Comparison of ENCODE assay signal across 8 mouse cellular contexts in the genomic region with DNA sequence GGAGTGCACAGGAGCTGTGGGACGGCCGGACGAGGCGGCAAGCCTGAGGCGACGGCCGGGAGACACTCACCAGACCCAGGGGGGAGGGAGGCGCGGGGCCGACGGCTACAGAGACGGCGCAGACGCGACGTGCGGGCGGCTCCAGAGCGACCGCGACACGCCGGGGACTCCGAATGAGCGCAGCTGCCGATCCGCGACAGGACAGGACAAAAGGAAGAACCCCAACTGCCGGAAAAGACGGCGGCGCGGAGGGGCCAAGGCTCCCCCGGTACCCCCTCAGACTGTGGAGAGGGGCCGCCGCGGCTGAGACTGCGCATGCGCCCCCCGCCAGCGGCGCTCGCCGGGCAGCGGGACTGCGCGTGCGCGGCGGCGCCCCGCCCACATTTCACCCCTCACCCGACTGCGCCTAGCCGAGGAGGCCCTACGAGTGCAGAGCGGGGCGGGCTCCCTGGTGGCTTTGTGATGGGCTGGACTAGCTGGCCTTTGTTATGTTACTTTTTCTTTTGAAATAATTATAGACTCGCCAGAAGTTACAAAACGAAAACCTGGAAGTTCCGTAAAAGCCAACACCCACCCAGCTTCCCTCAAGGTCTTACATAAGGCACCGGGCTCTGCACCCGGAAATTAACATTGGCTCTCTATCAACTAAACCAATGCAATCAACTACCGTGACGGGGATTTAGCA. TPM values are rescaled to one million over a fixed set of nuclear protein-coding genes. Genes with fewer than 3 reads are reported as not detected.
DNase-seq lines count a peak whose midpoint lies in the region; ATAC-seq lines count a peak whose summit lies in the region.

A gene (minus strand): TSS at position 355 of the 685 bp plus-strand sequence.

- H3K4me1 ChIP-seq in brown adipose tissue, adult 24 weeks (ENCODE audit: control insufficient read depth, insufficient read depth, insufficient read length, low read length): peaks cover 19% of the 10 kb centered on the region
- H3K4me1 ChIP-seq in heart, embryonic 13.5 days: peaks cover 28% of the 10 kb centered on the region
- H3K4me1 ChIP-seq in liver, embryonic 13.5 days (replicated peaks): peaks cover 44% of the 10 kb centered on the region
- peaks cover 15% of the 10 kb centered on the region for H3K4me1 ChIP-seq in stomach, embryonic 16.5 days (ENCODE audit: control insufficient read depth, insufficient read depth, low read length)

- no peaks in the 10 kb centered on the region for H3K9me3 ChIP-seq in heart, embryonic 13.5 days
- no peaks in the 10 kb centered on the region for H3K9me3 ChIP-seq in liver, embryonic 13.5 days (replicated peaks)
- H3K9me3 ChIP-seq in stomach, embryonic 16.5 days (replicated peaks; ENCODE audit: control insufficient read depth, low read length): no peaks in the 10 kb centered on the region

- peak within 1 kb of the TSS; percentile 89 for H3K4me2 ChIP-seq in heart, embryonic 13.5 days
- peak within 1 kb of the TSS; percentile 98 for H3K4me2 ChIP-seq in liver, embryonic 13.5 days
- peak within 1 kb of the TSS; percentile 59 for H3K4me2 ChIP-seq in stomach, embryonic 16.5 days (ENCODE audit: low read depth, low read length)

- 0 out of 2 replicates have a peak, but pooled peaks cover 10% of the 10 kb centered on the region for H3K36me3 ChIP-seq in heart, embryonic 13.5 days
- H3K36me3 ChIP-seq in liver, embryonic 13.5 days: no peaks in the 10 kb centered on the region
- H3K36me3 ChIP-seq in stomach, embryonic 16.5 days (ENCODE audit: control insufficient read depth, insufficient read depth, low read length): no peaks in the 10 kb centered on the region

- peak within 1 kb of the TSS; percentile 92 for H3K27ac ChIP-seq in brown adipose tissue, adult 24 weeks (replicated peaks; ENCODE audit: low read depth, low read length)
- peak within 1 kb of the TSS; percentile 87 for H3K27ac ChIP-seq in heart, embryonic 13.5 days (replicated peaks)
- H3K27ac ChIP-seq in liver, embryonic 13.5 days: peak within 1 kb of the TSS; percentile 92
- H3K27ac ChIP-seq in stomach, embryonic 16.5 days (ENCODE audit: low read length): peak within 1 kb of the TSS; percentile 96

- H3K4me3 ChIP-seq in brown adipose tissue, adult 24 weeks (ENCODE audit: insufficient read depth, low read depth, low read length): peak within 1 kb of the TSS; percentile 77
- H3K4me3 ChIP-seq in heart, embryonic 13.5 days: peak within 1 kb of the TSS; percentile 79
- H3K4me3 ChIP-seq in liver, embryonic 13.5 days (replicated peaks): peak within 1 kb of the TSS; percentile 97
- H3K4me3 ChIP-seq in stomach, embryonic 16.5 days (replicated peaks; ENCODE audit: low read length): peak within 1 kb of the TSS; percentile 94

- no peaks in the 10 kb centered on the region for H3K27me3 ChIP-seq in heart, embryonic 13.5 days (replicated peaks)
- H3K27me3 ChIP-seq in liver, embryonic 13.5 days: no peaks in the 10 kb centered on the region
- H3K27me3 ChIP-seq in stomach, embryonic 16.5 days (ENCODE audit: control insufficient read depth, insufficient read depth, low read length): no peaks in the 10 kb centered on the region

- under 1% methylated on average over 65 of the region's 65 CpGs for WGBS in heart, embryonic 13.5 days
- WGBS in liver, embryonic 13.5 days (ENCODE audit: insufficient replicate concordance): under 1% methylated on average over 65 of the region's 65 CpGs
- WGBS in stomach, embryonic 16.5 days: under 1% methylated on average over 64 of the region's 65 CpGs

- ATAC-seq in heart, embryonic 13.5 days (ENCODE audit: extremely low read depth, insufficient number of reproducible peaks, low FRiP score, low TSS enrichment): peak; percentile 89
- ATAC-seq in liver, embryonic 13.5 days (ENCODE audit: low read depth): peak; percentile 93
- ATAC-seq in stomach, embryonic 16.5 days (ENCODE audit: insufficient read depth, low FRiP score): peak; percentile 95

- peak within 1 kb of the TSS; percentile 96 for H3K9ac ChIP-seq in heart, embryonic 13.5 days
- peak within 1 kb of the TSS; percentile 96 for H3K9ac ChIP-seq in liver, embryonic 13.5 days
- H3K9ac ChIP-seq in stomach, embryonic 16.5 days (ENCODE audit: low read length): peak within 1 kb of the TSS; percentile 94

- DNase-seq in CD4-positive, CD25-positive, alpha-beta regulatory T cell, adult 2 months (ENCODE audit: low read depth, low spot score): peak; percentile 95
- DNase-seq in fat pad, adult 2 months (ENCODE audit: extremely low read depth, low read depth, low spot score): peak; percentile 69
- DNase-seq in kidney, postnatal 14 days: peak; percentile 96
- peak; percentile 90 for DNase-seq in liver, embryonic 13.5 days
- peak; percentile 93 for DNase-seq in neural tube, embryonic 10.5 days (ENCODE audit: extremely low spot score, low spot score)

RNA-seq across cellular contexts. Expression of the gene that starts here (rescaled TPM):
- polyA plus RNA-seq in brown adipose tissue, adult 24 weeks (2012; ENCODE audit: insufficient read depth, insufficient read length, missing spikeins): 47.3 and 49.3 TPM in 2 replicates
- 68.7 and 71.0 TPM in 2 replicates for polyA plus RNA-seq in heart, embryonic 13.5 days (2015; fragmentation: Nextera tagmentation; extraction: Ambion mirVana)
- polyA plus RNA-seq in liver, embryonic 13.5 days (2015; fragmentation: Nextera tagmentation; extraction: Ambion mirVana): 38.4 and 44.6 TPM in 2 replicates
- polyA plus RNA-seq in stomach, embryonic 16.5 days (2015; fragmentation: Nextera tagmentation; extraction: Ambion mirVana): 118 and 120 TPM in 2 replicates

Comparison
In these comparisons a context has a peak if more than half of its experiments do, and no peak if none do; other contexts are left out.
1. Peak in every context shown above with its lines: DNase-seq, ATAC-seq, H3K4me3 ChIP-seq and H3K27ac ChIP-seq.